Mouse (Mus musculus) cortical plate, adult 2 months (tissue): Measurements from ENCODE around the gene Spi1.

Experiments used
- CTCF ChIP-seq: fragments of 200-500 bp; IDR thresholded peaks from 2 replicates; pipeline ENCODE4 v1.5.1; 2011; ENCODE audit warnings: mild to moderate bottlenecking, control low read depth, low read length; ENCODE audit not compliant: insufficient read depth; ENCODE audit errors: extremely low read depth
- POLR2A ChIP-seq: fragments of 200-500 bp; IDR thresholded peaks from 2 replicates; pipeline ENCODE4 v1.6.1; 2011; ENCODE audit warnings: mild to moderate bottlenecking, low read length, control low read depth; ENCODE audit not compliant: insufficient read depth; ENCODE audit errors: extremely low read depth

DNA sequence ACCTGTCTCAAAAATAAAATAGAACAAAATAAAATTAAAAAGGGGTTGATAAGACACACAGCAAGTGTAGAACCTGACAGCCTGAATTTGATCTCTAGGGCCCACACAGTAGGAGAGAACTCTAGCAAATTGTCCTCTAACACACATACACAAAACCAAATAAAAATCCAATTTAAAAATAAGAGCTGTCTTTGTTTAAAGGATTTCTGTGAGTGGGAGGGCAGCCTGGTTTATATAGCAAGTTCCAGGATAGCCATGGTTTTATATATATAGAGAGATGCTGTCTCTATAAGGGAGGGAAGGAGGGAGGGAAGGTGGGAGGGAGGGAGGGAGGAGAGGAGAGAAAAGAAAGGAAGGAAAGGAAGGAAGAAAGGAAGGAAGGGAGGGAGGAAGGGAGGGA is 65.9 kb downstream of the Spi1 start:
- no peak for TF ChIP-seq CTCF
- TF ChIP-seq POLR2A = no peak
